Mouse (Mus musculus): ENCODE results near the gene Ak8. TPM values are rescaled to one million over a fixed set of nuclear protein-coding genes. Genes with fewer than 3 reads are reported as not detected.

Ak8 gene
- total RNA-seq, 2 experiments from 2014 or later, result not detected

DNA sequence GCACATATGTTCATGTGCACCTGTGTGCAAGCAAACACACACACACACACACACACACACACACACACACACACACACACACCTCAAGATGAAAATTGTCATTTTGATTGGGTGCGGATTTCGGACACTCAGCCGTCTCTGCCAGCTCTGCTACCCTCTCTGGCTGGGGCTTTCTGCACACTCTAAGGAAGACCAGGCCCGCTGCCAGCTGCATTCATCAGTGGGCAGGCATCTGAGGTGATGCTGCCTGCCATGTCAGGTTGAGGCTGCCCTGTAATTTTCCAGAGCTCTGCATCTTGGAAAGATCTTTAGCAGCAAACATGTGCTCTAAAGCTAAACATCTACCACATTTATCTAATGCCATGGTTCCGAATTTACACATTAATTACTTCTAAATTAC, 37.1 kb downstream of the Ak8 start:
- DNase-seq, result no peak

DNA sequence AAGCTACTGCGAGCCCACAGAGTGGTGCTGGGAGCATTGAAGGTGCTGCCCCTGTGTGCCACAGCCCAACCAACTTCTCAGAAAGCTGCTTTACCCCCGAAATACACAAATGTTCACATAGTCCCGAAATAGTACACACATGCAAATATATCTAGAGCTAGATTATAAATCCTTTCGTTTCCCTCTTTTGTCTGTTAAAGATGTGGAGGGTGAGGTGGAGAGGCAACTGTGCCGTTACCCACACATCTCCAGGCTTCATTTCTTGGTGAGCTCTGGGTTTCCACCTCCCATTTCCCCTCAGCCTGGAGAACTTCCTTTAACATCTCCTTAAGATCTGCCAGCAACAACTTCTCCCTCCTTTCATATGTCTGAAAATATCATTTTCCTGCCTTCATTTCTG, 40.2 kb downstream of the Ak8 start:
- DNase-seq, result no peak

DNA sequence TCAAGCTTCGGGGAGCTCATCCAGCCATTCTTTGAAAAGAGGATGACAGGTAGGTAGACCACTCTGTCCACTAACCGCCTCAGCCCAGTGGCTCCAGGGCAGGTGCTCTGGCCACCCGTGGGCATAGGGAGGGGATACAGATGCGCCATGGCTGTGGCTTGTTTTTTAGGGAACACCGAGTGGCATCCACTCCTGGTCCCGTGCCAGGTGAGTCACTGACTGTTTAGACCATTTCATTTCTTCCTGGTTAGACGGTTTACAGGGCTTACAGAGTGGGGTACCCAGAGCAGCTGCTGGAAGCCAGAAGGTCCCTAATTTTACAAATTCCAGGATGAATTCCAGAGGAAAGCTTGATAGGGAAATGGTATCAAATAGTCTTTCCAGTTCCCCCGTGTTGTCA, 42.7 kb downstream of the Ak8 start:
- DNase-seq, result no peak

DNA sequence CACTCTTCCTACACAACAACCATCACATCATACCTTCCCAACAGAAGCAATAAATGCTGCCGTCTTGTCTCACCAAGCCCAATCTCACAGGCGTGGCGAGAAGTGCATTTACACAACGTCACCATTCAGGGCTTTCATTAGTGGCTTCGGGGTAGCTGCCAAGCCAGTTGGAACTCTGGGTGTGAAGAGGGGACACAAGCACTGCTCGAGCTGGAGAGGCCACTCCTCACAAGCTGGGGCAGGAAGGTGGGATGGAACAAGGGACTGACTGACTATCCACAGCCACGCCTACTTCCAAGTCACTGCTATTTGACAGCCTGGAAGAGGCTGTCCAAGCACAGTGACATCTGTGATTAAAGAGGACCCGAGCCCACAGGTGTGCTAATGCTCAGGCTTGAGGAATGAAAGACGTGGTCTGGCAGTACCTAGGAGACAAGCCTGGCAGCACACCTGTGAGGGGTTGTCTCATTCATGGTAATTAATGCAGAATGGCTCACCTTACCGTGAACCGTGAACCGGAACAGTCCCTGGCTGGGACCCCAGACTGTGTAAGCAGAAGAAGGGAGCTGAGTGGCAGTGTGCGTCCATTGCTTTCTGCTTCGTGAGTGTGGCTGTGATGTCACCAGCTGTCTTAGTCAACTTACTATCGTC, 46.8 kb downstream of the Ak8 start:
- no peak for DNase-seq

DNA sequence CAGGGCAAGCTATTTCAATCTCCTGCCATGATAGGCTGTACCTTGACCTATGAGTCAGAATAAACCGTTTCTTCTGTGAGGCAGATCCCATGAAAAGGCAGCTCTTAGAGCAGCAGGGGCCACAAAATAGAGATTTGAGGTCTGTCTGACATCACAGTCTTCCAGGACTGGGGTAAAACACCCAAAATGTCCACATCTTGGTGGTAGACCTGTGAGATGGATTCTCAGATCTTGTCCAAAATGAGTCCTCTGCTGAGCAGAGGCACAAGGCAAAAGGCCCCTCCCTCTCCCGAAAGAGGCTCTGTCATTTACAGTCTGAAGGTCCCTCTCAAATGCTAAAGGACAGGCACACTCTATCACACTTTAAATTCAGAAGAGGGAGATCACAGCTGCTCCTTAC, 47.7 kb downstream of the Ak8 start:
- DNase-seq, result no peak

DNA sequence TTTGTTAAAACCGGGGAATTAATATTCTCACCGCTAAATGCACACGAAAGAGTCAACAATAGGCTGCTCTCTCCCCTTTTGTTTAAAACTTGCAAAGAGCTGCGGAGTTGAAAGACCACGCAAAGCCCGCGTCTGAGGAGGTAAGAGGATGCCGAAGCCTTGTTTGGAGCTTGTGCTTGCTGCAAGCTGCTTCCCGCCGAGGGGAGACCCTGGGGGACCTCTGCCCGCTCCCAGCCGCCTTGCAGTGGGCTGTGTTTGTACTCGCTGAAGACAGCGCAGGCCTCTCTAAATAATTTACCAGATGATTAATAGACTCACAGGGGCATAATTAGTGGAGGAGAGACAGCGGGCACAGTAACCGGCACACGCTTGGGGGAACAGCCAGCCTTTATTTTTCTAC, 51.2 kb downstream of the Ak8 start:
- DNase-seq, result no peak

DNA sequence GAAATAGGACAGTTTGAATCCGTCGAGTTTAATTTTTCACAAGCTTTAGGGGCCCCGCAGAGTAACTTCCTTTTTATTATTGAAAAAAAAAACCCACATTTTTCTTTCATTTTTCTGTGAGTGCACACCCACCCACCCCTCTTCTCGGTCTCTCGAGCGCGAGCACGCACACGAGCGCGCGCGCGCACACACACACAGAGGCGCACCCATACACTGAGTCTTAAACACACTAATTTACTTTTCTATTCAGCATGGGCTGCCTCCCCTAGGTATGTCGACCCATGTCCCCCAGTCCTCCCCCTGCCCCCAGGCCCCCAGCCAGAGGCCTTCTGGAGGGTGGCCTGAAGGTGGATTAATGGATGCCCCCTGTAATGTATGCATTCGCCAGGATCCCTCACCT, 51.7 kb downstream of the Ak8 start:
- DNase-seq, result no peak

DNA sequence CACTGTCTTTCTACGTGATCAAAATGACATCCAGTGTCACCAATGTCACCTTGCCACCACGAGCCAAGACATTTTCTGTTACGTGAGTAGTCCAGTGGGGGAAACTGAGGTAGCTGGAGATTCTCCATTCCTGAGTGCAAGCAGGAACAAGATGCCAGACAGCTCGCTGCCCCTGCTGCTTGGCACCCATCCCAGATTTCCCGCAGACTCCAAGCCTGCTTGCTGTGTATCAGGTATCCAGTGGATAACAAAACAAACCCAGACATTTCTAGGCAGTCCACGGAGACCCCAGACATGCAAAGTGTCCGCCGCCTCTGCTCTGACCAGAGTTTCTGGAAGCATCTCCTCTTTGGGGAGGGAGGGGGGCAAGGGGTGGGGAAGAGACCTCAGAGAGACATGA, 52.4 kb downstream of the Ak8 start:
- DNase-seq, result peak; percentile 24

DNA sequence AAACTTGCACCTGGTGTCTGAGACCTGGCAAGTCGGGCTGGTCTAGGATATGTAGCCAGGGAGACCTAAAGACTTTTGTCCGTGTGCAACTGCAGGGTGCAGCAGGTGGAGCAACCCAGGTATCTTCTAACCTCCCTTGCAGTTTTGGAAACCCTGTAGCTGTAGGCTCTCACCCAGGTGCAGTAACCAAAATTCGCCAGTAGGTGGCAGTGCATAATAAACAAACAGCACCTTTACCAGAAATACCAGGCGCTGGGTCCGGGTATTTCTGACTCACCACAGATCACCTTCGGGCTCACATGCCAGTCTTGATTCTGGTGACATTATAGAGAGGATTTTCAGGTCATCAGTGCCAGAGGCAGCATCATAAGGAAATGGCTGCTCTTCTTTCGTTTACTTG, 55.5 kb downstream of the Ak8 start:
- DNase-seq, result peak; percentile 85

DNA sequence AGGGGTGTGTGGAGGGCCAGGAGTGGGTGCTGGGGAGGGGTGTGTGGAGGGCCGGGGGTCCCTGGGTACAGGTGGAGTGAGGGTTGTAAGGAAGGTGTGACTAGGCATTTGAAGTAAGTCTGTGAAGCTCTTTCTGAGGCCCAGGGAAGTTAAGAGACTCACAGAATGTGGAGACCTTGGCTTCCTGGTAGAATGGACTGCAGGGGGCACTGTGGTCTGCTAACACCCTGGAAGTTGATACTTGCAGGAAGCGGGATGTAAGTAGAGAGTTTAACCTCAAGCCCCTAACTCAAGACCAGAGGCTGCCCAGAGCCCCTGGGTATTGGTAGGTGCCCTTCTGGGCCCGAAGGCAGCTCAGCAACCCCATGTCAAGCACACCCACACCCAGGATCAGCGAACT, 56.2 kb downstream of the Ak8 start:
- peak; percentile 77 for DNase-seq

DNA sequence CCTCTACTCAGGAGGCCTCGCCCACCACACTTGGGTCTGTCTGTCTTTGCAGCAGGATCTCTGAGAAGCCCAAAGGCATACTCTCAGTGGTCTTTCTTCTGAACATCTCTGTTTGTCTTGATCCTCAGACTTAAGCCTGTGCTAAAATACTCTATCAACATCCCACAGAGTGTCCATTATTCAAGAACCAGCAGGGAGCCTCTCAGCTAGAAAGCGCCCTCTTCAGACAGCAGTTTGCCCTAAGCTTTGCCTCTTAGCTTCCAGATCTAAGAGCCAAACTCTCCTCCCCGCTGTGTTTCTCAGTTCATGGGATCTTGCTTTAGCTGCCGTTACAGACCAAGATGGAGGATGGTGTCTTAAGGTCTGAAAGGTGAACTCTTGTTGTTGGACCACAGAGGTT, 59.5 kb downstream of the Ak8 start:
- no peak for DNase-seq

DNA sequence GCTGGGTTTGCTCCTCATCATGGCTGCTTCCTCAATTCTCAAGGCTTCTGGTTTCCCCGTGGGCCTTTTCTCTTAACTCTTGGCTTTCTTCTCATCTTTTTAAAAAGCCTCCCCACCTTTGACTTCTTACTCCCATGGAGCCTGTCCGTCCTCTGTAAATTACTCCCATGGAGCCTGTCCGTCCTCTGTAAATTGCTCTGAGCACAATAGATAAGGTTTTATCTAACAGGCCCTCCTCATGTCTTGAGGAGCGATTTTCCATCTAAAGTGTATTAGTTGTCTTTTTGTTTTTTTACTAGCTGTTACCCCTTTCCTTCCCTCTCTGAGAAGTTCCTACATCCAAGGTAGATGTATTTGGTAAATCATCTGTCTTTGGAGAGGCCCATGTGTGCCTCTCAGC, 66.6 kb downstream of the Ak8 start:
- no peak for DNase-seq

DNA sequence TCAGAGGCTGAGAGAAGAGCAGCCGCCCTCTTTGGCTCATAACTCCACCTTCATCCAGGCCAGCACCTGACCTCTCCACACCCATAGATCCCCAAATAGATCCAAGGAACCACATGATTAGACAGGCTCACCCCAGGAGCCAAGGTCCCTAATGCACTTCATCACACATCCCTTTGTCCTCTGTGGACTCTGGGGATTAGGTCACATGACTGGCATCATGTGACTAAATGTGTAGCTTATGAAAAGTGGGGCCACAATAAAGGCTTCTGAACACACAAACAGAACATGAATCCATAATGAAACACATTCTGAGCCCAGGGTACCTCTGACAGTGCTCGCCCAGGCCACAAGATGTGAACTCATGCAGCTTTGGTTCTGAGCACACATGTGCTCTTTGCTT, 67.1 kb downstream of the Ak8 start:
- DNase-seq, result no peak

DNA sequence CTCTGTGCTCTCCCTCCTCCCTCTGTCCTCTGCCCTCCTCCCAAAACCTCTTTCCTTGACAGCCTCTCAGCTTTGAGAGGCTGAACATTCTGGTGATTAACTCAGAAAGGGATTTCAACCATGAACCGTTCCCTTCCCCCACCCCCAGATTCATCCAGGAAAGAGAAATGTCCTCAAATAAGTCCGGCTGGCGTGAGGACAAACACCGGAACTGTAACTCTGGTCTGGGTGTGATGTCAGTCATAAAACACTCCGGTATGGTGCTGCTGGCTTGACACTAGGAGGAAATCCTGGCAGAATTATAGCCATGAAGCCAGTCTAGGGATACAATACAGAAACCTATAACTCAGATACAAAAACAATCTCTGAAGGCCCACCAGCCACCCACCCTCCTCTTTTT, 70.7 kb downstream of the Ak8 start:
- DNase-seq, result peak; percentile 54

DNA sequence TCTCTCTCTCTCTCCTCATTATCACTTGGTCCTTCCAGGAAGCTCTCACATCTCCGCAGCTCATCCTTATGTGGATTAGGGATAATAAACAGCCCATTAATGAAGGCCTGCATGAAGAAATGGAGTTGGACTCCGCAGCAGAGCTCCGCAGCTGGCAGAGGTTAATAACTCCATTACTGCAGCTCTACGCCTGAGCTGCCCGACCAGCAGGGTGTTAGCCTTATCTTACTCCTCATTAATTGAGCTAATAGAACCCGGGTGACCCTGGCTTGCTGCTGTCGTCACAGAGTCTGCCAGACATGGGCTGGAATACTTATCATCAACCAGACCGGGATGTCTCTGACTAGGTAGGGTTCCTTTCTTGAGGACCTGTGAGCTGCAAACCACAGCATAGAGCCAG, 74.1 kb downstream of the Ak8 start:
- DNase-seq, result no peak

DNA sequence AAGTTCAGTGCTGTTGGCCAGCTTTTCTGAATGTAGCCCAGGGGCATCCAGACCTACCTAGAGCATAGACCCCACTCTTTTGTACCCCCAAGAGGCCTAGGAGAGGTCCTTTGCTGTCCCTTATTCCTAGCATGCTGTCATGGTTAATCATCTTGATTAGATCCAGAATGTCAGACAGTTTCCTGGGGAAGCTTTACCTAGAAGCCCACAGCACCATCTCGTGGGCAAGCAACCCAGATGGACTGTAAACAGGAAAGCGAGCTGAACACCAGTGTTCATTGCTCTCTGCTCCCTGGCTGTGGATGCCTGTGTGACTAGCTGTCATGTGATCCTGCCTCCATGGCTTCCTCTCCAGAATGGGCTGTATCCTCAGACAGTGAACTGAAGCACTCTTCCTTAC, 76.8 kb downstream of the Ak8 start:
- DNase-seq, result no peak

DNA sequence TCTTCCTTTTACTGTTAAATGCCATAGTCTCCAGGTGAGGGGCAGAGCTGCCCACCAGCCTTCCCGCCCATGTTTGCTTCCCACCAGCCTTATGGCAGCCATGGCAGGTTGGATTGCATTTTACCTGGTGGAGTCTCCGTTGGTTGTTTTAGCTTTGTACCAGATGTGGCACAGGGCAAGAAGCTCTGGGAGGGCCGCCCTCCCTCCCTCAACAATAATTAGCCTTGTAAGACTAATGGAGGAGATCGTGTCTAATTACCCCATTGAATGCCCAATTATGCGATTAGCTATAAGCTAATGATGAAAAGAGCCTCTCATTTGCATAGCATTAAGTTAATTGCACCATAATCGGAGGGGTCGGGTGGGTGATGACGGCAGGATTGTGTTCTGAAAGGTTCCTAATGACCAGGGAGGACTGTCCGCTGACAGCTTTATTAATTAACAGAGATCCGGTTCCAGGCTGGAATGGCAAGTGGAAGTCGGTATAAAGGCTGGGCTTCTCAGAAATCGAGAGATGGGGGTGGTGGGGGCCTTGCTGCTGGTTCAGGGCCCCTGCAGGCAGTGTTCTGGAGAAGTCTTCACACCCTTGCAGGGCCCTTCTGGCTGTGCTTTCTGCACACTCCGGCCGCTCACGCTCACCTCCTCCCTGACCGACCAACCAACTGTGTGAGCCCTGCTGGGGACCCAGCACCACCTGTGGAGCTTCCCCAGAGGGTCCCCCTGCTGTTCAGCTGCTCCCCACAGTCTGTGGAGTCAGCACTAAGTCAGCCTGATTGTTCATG, 80.2 kb downstream of the Ak8 start:
- no peak for DNase-seq

DNA sequence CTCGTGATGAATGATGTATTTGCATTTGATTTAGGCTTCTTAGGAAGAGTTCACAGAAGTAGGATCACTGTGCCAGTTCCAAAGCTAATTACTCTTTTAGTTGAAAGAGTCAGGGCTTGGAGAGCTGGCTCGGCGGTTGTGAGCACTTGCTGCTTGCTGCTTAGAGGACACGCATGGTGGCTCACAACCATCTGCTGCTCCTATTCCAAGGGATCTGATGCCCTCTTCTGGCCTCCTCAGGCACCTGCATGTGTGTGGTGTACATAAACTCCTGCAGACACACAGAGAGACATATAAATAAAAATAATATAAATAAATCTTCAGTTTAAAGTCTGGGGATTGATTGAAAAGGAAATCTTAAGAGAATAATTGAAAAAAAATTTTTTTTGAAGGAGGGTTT, 81.3 kb downstream of the Ak8 start:
- DNase-seq, result no peak

DNA sequence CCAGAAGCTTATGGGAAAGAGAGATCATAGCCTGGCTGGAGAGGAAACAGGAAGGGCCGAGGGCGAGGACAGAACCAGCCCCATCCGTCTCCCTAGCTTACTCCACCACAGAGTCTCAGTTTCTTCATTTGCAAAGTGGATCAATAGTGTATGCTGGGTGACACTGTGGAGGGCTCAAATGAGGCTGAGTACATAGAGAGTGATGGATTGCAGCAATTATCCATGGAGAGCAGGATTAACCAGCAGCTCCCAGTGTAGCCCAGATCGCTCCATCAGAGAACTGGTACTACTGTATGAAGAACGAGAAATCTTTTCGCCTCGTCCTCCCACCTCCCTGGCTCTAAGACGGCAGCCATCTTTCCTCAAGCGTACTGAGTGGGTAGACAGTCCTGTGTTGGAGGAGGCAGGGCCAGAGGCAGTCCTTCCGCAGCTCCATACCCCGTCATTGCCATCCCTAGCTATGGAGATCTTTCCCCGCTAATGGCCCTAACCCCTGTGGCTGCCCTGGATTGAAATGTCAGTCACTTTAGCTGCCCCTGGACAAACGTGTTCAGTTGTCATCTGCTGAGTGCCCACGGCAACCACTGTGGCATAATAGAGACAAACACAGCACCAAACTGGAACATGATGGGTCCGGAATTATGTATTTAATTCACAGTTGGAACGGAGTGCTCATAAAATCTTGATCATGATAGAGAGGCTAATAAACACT, 86.5 kb downstream of the Ak8 start:
- no peak for DNase-seq

DNA sequence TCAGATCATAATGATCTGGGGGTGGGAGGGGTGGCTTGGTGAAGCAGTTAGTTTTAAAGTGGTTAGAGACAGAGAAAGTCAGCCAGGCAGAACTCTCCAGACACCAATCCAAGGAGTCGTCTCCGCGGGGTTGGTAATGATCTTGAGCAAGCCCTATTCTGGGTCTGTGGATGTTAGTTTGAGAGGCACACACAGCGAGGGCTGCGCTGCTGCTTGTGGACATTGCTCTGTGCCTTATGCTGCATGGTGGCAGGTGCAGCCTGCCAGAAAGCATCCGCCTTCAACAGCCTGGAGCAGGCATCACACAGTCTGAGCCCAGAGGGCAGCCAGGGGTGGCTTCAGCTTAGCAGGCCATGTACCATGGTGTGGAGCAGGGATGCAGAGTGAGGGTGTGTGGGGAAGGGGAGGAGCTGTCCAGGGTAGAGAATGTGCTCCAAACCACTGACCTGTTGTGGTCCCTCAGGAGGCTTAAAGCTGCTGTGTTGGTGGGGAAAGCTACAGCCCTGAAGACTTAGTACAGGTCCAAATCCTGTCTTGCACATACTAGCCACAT, 87.2 kb downstream of the Ak8 start:
- DNase-seq, result no peak

DNA sequence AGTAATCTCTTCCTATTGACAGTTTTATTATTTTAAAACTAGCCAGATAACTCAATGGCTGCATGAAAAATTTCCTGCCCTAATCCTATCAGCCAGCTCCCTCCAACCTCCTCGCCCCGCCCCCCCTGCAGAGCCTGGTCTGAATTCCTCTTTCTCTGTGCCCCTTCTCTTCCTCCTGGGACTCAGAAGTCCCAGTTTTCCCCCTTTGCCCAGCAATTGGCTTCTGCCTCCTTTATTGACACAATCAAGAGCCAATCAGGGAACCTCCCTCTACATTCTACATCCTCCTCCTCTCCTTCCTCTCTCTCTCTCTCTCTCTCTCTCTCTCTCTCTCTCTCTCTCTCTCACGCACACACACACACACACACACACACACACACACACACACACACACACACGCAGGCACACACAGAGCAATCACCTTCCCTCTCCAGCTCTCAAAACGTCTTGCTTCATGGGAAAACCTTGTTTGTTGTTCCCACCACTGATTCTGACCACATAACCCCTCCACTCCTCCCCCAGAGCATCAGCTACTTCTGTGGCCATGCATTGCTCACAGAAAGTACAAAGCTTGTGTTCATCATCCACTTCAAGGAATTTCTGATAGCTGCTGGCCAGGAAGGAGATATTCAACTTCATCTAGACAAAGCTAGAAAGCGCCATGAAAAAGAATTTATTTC, 93.1 kb downstream of the Ak8 start:
- DNase-seq, result peak; percentile 40

DNA sequence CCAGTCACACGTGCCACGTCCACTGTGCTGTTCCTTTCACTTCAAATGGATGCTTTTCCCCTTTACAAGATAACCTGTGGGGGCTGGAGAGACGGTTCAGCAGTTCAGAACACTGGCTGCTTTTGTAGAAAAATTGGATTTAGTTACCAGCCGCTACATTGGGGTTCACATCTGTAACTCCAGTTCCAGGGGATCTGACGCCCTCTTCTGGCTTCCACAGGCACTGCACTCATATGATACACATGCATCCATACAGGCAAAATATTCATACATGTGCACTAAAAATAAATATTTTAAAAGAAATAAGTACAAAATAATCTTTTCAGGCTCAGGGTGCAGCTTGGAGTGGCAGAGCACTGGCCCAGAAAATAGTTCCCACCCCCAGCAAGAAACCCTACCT, 94.7 kb downstream of the Ak8 start:
- no peak for DNase-seq

DNA sequence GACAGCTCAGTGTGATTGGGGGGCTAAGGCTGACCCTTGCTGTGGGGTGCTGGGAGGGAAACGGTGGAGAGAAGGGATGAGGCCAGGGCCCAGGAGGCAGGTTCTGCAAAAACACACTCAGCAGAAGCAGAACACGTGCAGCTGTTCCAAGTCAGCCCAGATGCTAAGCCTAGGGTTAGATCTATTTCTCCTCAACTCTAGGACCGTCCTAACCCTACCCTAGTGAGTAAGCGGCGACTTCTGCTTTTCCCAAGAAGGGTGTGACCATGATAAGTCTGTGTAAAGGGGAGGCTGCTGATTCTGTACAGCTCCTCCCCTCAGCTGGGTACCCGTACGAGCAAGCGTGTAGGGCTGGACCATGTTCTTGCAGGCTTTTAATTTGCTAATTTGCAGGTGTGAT, 96.3 kb downstream of the Ak8 start:
- DNase-seq, result no peak

Measured in heart, postnatal 4 days (tissue).